In genomic region chr6:5005491-5006275, GRCm38 (mm10) we compare ENCODE assay signal across 7 mouse cellular contexts.
DNase-seq lines count a peak whose midpoint lies in the region; ATAC-seq lines count a peak whose summit lies in the region.

No protein-coding gene starts in this region.

- no peak overlapping the region for H3K4me3 ChIP-seq in hindbrain, embryonic 16.5 days (ENCODE audit: low read length)
- no peak overlapping the region for H3K4me3 ChIP-seq in stomach, embryonic 16.5 days (replicated peaks; ENCODE audit: low read length)
- H3K4me3 ChIP-seq in forebrain, embryonic 13.5 days, result no peak overlapping the region

- ATAC-seq in hindbrain, embryonic 16.5 days, result peak; percentile 74
- peak; percentile 89 for ATAC-seq in stomach, embryonic 16.5 days (ENCODE audit: insufficient read depth, low FRiP score)
- no peak for ATAC-seq in forebrain, embryonic 13.5 days
- ATAC-seq in activated CD4-positive, CD25-positive, alpha-beta regulatory T cell, adult 4 months, result no peak

- 63% methylated on average over 22 of the region's 22 CpGs for WGBS in hindbrain, embryonic 16.5 days
- 36% methylated on average over 22 of the region's 22 CpGs for WGBS in stomach, embryonic 16.5 days
- WGBS in forebrain, embryonic 13.5 days, result 63% methylated on average over 22 of the region's 22 CpGs

- no peak overlapping the region for H3K9ac ChIP-seq in hindbrain, embryonic 16.5 days (ENCODE audit: low read depth, low read length)
- no peak overlapping the region for H3K9ac ChIP-seq in stomach, embryonic 16.5 days (ENCODE audit: low read length)
- no peak overlapping the region for H3K9ac ChIP-seq in forebrain, embryonic 13.5 days

- H3K36me3 ChIP-seq in hindbrain, embryonic 16.5 days (ENCODE audit: control insufficient read depth, insufficient read depth, low read length), result no peaks in the 10 kb centered on the region
- no peaks in the 10 kb centered on the region for H3K36me3 ChIP-seq in stomach, embryonic 16.5 days (ENCODE audit: control insufficient read depth, insufficient read depth, low read length)
- H3K36me3 ChIP-seq in forebrain, embryonic 13.5 days (ENCODE audit: poor library complexity, severe bottlenecking), result no peaks in the 10 kb centered on the region

- DNase-seq in right cerebral cortex, adult 18-20 months, result peak; percentile 12
- no peak for DNase-seq in right cerebral cortex, postnatal 14 days
- peak; percentile 90 to 93 for DNase-seq in cerebellum, postnatal 10 days

- no peaks in the 10 kb centered on the region for H3K27me3 ChIP-seq in hindbrain, embryonic 16.5 days (replicated peaks; ENCODE audit: control insufficient read depth, insufficient read depth, low read length)
- no peaks in the 10 kb centered on the region for H3K27me3 ChIP-seq in stomach, embryonic 16.5 days (ENCODE audit: control insufficient read depth, insufficient read depth, low read length)
- no peaks in the 10 kb centered on the region for H3K27me3 ChIP-seq in forebrain, embryonic 13.5 days

- no peaks in the 10 kb centered on the region for H3K4me1 ChIP-seq in hindbrain, embryonic 16.5 days (ENCODE audit: control insufficient read depth, insufficient read depth, low read depth, low read length)
- H3K4me1 ChIP-seq in stomach, embryonic 16.5 days (ENCODE audit: control insufficient read depth, insufficient read depth, low read length), result peaks cover 9% of the 10 kb centered on the region; the same call in 1 of the 2 replicates
- peaks cover 8% of the 10 kb centered on the region for H3K4me1 ChIP-seq in forebrain, embryonic 13.5 days

- no peak overlapping the region for H3K27ac ChIP-seq in hindbrain, embryonic 16.5 days (ENCODE audit: low read depth, low read length)
- H3K27ac ChIP-seq in stomach, embryonic 16.5 days (ENCODE audit: low read length), result peak overlapping the region; percentile 65
- H3K27ac ChIP-seq in forebrain, embryonic 13.5 days, result no peak overlapping the region

- H3K9me3 ChIP-seq in hindbrain, embryonic 16.5 days (ENCODE audit: control insufficient read depth, low read length), result no peaks in the 10 kb centered on the region
- no peaks in the 10 kb centered on the region for H3K9me3 ChIP-seq in stomach, embryonic 16.5 days (replicated peaks; ENCODE audit: control insufficient read depth, low read length)
- H3K9me3 ChIP-seq in forebrain, embryonic 13.5 days (replicated peaks), result no peaks in the 10 kb centered on the region

- no peak overlapping the region for H3K4me2 ChIP-seq in hindbrain, embryonic 16.5 days (ENCODE audit: low read length)
- H3K4me2 ChIP-seq in stomach, embryonic 16.5 days (ENCODE audit: low read depth, low read length), result peak overlapping the region; percentile 7; the same call in 1 of the 2 replicates
- no peak overlapping the region for H3K4me2 ChIP-seq in forebrain, embryonic 13.5 days

Comparison
In these comparisons a context has a peak if more than half of its experiments do, and no peak if none do; other contexts are left out.
1. ATAC-seq: peak in hindbrain, embryonic 16.5 days (single experiment) and stomach, embryonic 16.5 days (single experiment); none in forebrain, embryonic 13.5 days (single experiment) and activated CD4-positive, CD25-positive, alpha-beta regulatory T cell, adult 4 months (single experiment).